Mouse (Mus musculus): Measurements from ENCODE around the gene Myo18b. TPM values are rescaled to one million over a fixed set of nuclear protein-coding genes. Genes with fewer than 3 reads are reported as not detected.

The Myo18b gene
- total and polyA plus RNA-seq, 3 experiments, result not detected

GRCm38 (mm10) chr5:112781231-112781630, 114.9 kb downstream of the Myo18b start:
- dilution Hi-C loops (cut with MboI; ENCODE audit: extremely low pct_ligation_motif_present, extremely low pct_unique_long_range_greater_than_20kb, low sequenced_read_pairs), result no loop called here

GRCm38 (mm10) chr5:112780383-112780782, 115.8 kb downstream of the Myo18b start:
- DNase-seq (ENCODE audit: extremely low read depth), result no peak
- Histone ChIP-seq H3K27ac (ENCODE audit: insufficient read depth, low read depth) (no peak overlapping the region), H3K27me3 (replicated peaks) (no peaks in the 10 kb centered on the region), H3K4me3 (replicated peaks in 1 of 3; ENCODE audit: low read depth in 2 of 3, low read length in 2 of 3, poor library complexity in 1 of 3) (no peak overlapping the region), H3K36me3 (replicated peaks in 1 of 2; ENCODE audit: control insufficient read depth in 1 of 2, insufficient read depth in 1 of 2, low read length in 1 of 2) (no peaks in the 10 kb centered on the region), H3K9ac (ENCODE audit: insufficient read depth, low read depth) (no peak overlapping the region), H3K9me3 (replicated peaks; ENCODE audit: low read length) (peaks cover 90% of the 10 kb centered on the region), H3K4me1 (ENCODE audit: control insufficient read depth in 1 of 2, insufficient read depth in 2 of 2) (no peaks in the 10 kb centered on the region), H3K4me2 (ENCODE audit: insufficient read depth, low read depth, poor library complexity, severe bottlenecking) (no peak overlapping the region), H3K79me2 (replicated peaks; ENCODE audit: control insufficient read depth, extremely low read depth, insufficient read depth, poor library complexity, severe bottlenecking) (no peaks in the 10 kb centered on the region)
- dilution Hi-C loops (cut with MboI; ENCODE audit: extremely low pct_ligation_motif_present, extremely low pct_unique_long_range_greater_than_20kb, low sequenced_read_pairs), result no loop called here
- in situ Hi-C loops (cut with MboI; ENCODE audit: low pct_ligation_motif_present, low pct_unique_long_range_greater_than_20kb, low sequenced_read_pairs), result no loop called here
- no peak for TF ChIP-seq E2F4 (IDR thresholded peaks at IDR 0.05; ENCODE audit: insufficient replicate concordance, low read depth, low read length)
- no peak for TF ChIP-seq GABPA (IDR thresholded peaks at IDR 0.05; ENCODE audit: insufficient replicate concordance, low read depth, low read length)

More at GRCm38 (mm10) chr5:112781231-112781630, 114.9 kb downstream of the Myo18b start:
- Histone ChIP-seq H3K27ac (ENCODE audit: insufficient read depth, low read depth) (no peak overlapping the region), H3K36me3 (replicated peaks in 1 of 2; ENCODE audit: control insufficient read depth in 1 of 2, insufficient read depth in 1 of 2, low read length in 1 of 2) (no peaks in the 10 kb centered on the region), H3K4me3 (replicated peaks in 1 of 3; ENCODE audit: low read depth in 2 of 3, low read length in 2 of 3, poor library complexity in 1 of 3) (peak overlapping the region in 1 of 3 experiments; percentile 7), H3K9ac (ENCODE audit: insufficient read depth, low read depth) (no peak overlapping the region), H3K27me3 (replicated peaks) (no peaks in the 10 kb centered on the region), H3K9me3 (replicated peaks; ENCODE audit: low read length) (peaks cover 90% of the 10 kb centered on the region), H3K4me2 (ENCODE audit: insufficient read depth, low read depth, poor library complexity, severe bottlenecking) (no peak overlapping the region), H3K79me2 (replicated peaks; ENCODE audit: control insufficient read depth, extremely low read depth, insufficient read depth, poor library complexity, severe bottlenecking) (no peaks in the 10 kb centered on the region), H3K4me1 (ENCODE audit: control insufficient read depth in 1 of 2, insufficient read depth in 2 of 2) (no peaks in the 10 kb centered on the region)
- in situ Hi-C loops (cut with MboI; ENCODE audit: low pct_ligation_motif_present, low pct_unique_long_range_greater_than_20kb, low sequenced_read_pairs), result no loop called here
- TF ChIP-seq MXI1 (IDR thresholded peaks at IDR 0.05; ENCODE audit: low read depth, low read length) (no peak), HCFC1 (IDR thresholded peaks at IDR 0.05; ENCODE audit: low read depth, low read length) (no peak), ZC3H11A (IDR thresholded peaks at IDR 0.05; ENCODE audit: low read depth, low read length) (no peak), USF1 (IDR thresholded peaks at IDR 0.05; ENCODE audit: low read depth, low read length) (no peak), BHLHE40 (IDR thresholded peaks at IDR 0.05; ENCODE audit: low read depth, low read length) (no peak), JUND (conservative IDR thresholded peaks at IDR 0.05; ENCODE audit: low read depth, low read length) (no peak), SMC3 (IDR thresholded peaks at IDR 0.05; ENCODE audit: low read depth, low read length) (no peak), CHD1 (IDR thresholded peaks at IDR 0.05; ENCODE audit: low read depth, low read length) (no peak), ZKSCAN1 (IDR thresholded peaks at IDR 0.05; ENCODE audit: borderline replicate concordance, low read depth, low read length) (no peak), USF2 (conservative IDR thresholded peaks at IDR 0.05; ENCODE audit: low read depth, low read length) (no peak), MAFK (IDR thresholded peaks at IDR 0.05; ENCODE audit: insufficient replicate concordance, low read length) (no peak), EP300 (IDR thresholded peaks at IDR 0.05; ENCODE audit: low read length) (no peak), ZMIZ1 (IDR thresholded peaks at IDR 0.05; ENCODE audit: low read depth, low read length) (no peak), POLR2A (IDR thresholded peaks at IDR 0.05; ENCODE audit: low read depth, low read length) (no peak), PAX5 (IDR thresholded peaks at IDR 0.05; ENCODE audit: low read length) (no peak), KAT2A (IDR thresholded peaks at IDR 0.05; ENCODE audit: insufficient replicate concordance, low read length) (no peak), MYC (IDR thresholded peaks at IDR 0.05; ENCODE audit: low read depth, low read length) (no peak)
- no peak for DNase-seq (ENCODE audit: extremely low read depth)
